Mouse (Mus musculus): ENCODE measurements around the gene Safb2.

- no peak for TF ChIP-seq CTCF (IDR thresholded peaks at IDR 0.05; ENCODE audit: control insufficient read depth, insufficient read depth, insufficient read length)
- no peak for TF ChIP-seq FOSL1 (IDR thresholded peaks at IDR 0.05; ENCODE audit: insufficient read depth, low read length, poor library complexity, severe bottlenecking)
- TF ChIP-seq MAX (IDR thresholded peaks at IDR 0.05), result no peak
- no peak for TF ChIP-seq MYOG (IDR thresholded peaks at IDR 0.05; ENCODE audit: control insufficient read depth, extremely low read depth, insufficient read length)
Measured at GRCm38 (mm10) chr17:56554122-56554551, 30.2 kb downstream of the Safb2 start, which contains the start of gene Gm20219.

Measured in C2C12 (cell line).